In the genomic region with DNA sequence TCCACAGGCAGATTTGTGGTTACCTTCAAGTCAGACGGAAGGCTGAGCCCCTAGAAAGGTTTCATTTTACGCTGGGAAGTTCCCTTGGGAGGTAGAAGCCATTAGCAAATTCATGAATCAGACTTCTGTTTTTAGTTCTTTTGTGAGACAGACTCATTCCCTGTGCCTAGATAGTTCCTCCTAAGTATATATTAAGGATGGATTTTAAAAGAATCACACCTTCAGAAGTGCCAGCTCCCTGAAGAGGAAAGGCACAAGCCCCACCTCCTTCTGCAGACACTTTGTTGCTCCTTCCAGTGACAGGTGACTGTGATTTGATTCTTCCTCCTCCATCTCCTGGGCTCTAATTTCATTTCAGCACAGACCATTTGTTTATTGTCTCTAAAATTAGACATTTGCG, we compare ENCODE assay signal across 24 mouse cellular contexts. TPM values are rescaled to one million over a fixed set of nuclear protein-coding genes. Genes with fewer than 3 reads are reported as not detected.
"Had no signal": no experiment of that assay in that cellular context is flagged by ENCODE, and none has a peak within 500 bp of the region (broad histone marks: within the 10 kb centered on the region; RNA-seq: fewer than 3 reads in every experiment).

No protein-coding gene starts in this region.

- DNase-seq: kidney, adult 11 months; kidney, adult 8-10 months; kidney, postnatal 10 days; kidney, postnatal 36 days; left cerebral cortex, postnatal 4 days; liver, embryonic 13.5 days; lung, adult 2 months; lung, postnatal 14 days; lung, postnatal 4 days; retina, postnatal 1 day; right cerebral cortex, postnatal 4 days; thymus, adult 2 months; thymus, postnatal 14 days; thymus, postnatal 4 days had no signal

- H3K4me2 ChIP-seq: kidney, embryonic 15.5 days; limb, embryonic 13.5 days; liver, embryonic 13.5 days; midbrain, embryonic 12.5 days; midbrain, embryonic 15.5 days; neural tube, embryonic 12.5 days; neural tube, embryonic 15.5 days had no signal

- H3K27ac ChIP-seq: kidney, embryonic 15.5 days; limb, embryonic 13.5 days; liver, embryonic 13.5 days; midbrain, embryonic 12.5 days; midbrain, embryonic 15.5 days; neural tube, embryonic 12.5 days; neural tube, embryonic 15.5 days; stomach, postnatal 0 days had no signal

- H3K9ac ChIP-seq: kidney, embryonic 15.5 days; limb, embryonic 13.5 days; liver, embryonic 13.5 days; midbrain, embryonic 12.5 days; midbrain, embryonic 15.5 days; neural tube, embryonic 12.5 days; neural tube, embryonic 15.5 days had no signal

- H3K36me3 ChIP-seq: kidney, embryonic 15.5 days; limb, embryonic 13.5 days; liver, embryonic 13.5 days; midbrain, embryonic 12.5 days; midbrain, embryonic 15.5 days; neural tube, embryonic 12.5 days; neural tube, embryonic 15.5 days had no signal

- ATAC-seq: midbrain, embryonic 15.5 days had no signal

- H3K4me3 ChIP-seq: kidney, embryonic 15.5 days; limb, embryonic 13.5 days; liver, embryonic 13.5 days; midbrain, embryonic 12.5 days; midbrain, embryonic 15.5 days; neural tube, embryonic 12.5 days; neural tube, embryonic 15.5 days had no signal

- H3K9me3 ChIP-seq: kidney, embryonic 15.5 days; limb, embryonic 13.5 days; liver, embryonic 13.5 days; midbrain, embryonic 12.5 days; midbrain, embryonic 15.5 days; neural tube, embryonic 12.5 days; neural tube, embryonic 15.5 days had no signal

- H3K4me1 ChIP-seq: liver, embryonic 13.5 days had no signal

RNA-seq across cellular contexts. Expression of gene Kcna6, which starts 2.1 kb away (rescaled TPM):
- total RNA-seq: liver, adult 2 months; megakaryocyte progenitor cell, adult 5-6 weeks; megakaryocyte-erythroid progenitor cell, adult 5-6 weeks had no signal
